In genomic region chr7:55793952-55794603, GRCm38 (mm10) we compare ENCODE assay signal across 8 mouse cellular contexts. TPM values are rescaled to one million over a fixed set of nuclear protein-coding genes. Genes with fewer than 3 reads are reported as not detected.
DNase-seq lines count a peak whose midpoint lies in the region; ATAC-seq lines count a peak whose summit lies in the region.

Tubgcp5 (plus strand) TSS chr7:55794154.

- H3K4me1 ChIP-seq in forebrain, embryonic 14.5 days (ENCODE audit: control insufficient read depth, insufficient read depth, low read length) = peaks cover 9% of the 10 kb centered on the region; the same call in 1 of the 2 replicates
- H3K4me1 ChIP-seq in neural tube, embryonic 15.5 days = peaks cover 17% of the 10 kb centered on the region

- no peaks in the 10 kb centered on the region for H3K27me3 ChIP-seq in forebrain, embryonic 14.5 days (replicated peaks; ENCODE audit: control insufficient read depth, insufficient read depth, low read length)
- no peaks in the 10 kb centered on the region for H3K27me3 ChIP-seq in neural tube, embryonic 15.5 days (replicated peaks)

- H3K27ac ChIP-seq in forebrain, embryonic 14.5 days (ENCODE audit: low read depth, low read length) = peak within 1 kb of the TSS; percentile 75
- H3K27ac ChIP-seq in neural tube, embryonic 15.5 days (replicated peaks) = peak within 1 kb of the TSS; percentile 85

- H3K4me3 ChIP-seq in forebrain, embryonic 14.5 days (ENCODE audit: low read depth, low read length) = peak within 1 kb of the TSS; percentile 64
- peak within 1 kb of the TSS; percentile 78 for H3K4me3 ChIP-seq in neural tube, embryonic 15.5 days (replicated peaks)

- H3K36me3 ChIP-seq in forebrain, embryonic 14.5 days (ENCODE audit: control insufficient read depth, insufficient read depth, low read length) = peaks cover 24% of the 10 kb centered on the region
- peaks cover 21% of the 10 kb centered on the region for H3K36me3 ChIP-seq in neural tube, embryonic 15.5 days

- WGBS in forebrain, embryonic 14.5 days = under 1% methylated on average over 51 of the region's 51 CpGs
- under 1% methylated on average over 51 of the region's 51 CpGs for WGBS in neural tube, embryonic 15.5 days

- peak within 1 kb of the TSS; percentile 73 for H3K9ac ChIP-seq in forebrain, embryonic 14.5 days (ENCODE audit: low read length)
- peak within 1 kb of the TSS; percentile 81 for H3K9ac ChIP-seq in neural tube, embryonic 15.5 days (replicated peaks)

- peak; percentile 99 for ATAC-seq in forebrain, embryonic 14.5 days
- peak; percentile 99 for ATAC-seq in neural tube, embryonic 15.5 days (ENCODE audit: low FRiP score)

- intact Hi-C loops in heart, postnatal 14 days (cut with DNase I) = loop anchor here (2.0 to 10.0 kb wide), 2 partner anchors 49 to 171 kb away; partner anchors contain the start of gene Nipa2

- no peaks in the 10 kb centered on the region for H3K9me3 ChIP-seq in forebrain, embryonic 14.5 days (replicated peaks; ENCODE audit: control insufficient read depth, low read length)
- no peaks in the 10 kb centered on the region for H3K9me3 ChIP-seq in neural tube, embryonic 15.5 days (replicated peaks)

- peak; percentile 97 for DNase-seq in ES-CJ7 (ENCODE audit: low read depth, low spot score)
- peak; percentile 96 for DNase-seq in cerebellum, adult 11 months
- DNase-seq in forebrain, embryonic 14.5 days (ENCODE audit: low spot score) = peak; percentile 99
- peak; percentile 97 for DNase-seq in heart, postnatal 14 days
- peak; percentile 98 for DNase-seq in layer of hippocampus, adult 11-12 months (ENCODE audit: low spot score)
- DNase-seq in lung, adult 18-20 months = peak; percentile 97 to 98
- peak; percentile 98 for DNase-seq in testis, postnatal 14 days (ENCODE audit: low spot score)

- peak within 1 kb of the TSS; percentile 56 for H3K4me2 ChIP-seq in forebrain, embryonic 14.5 days (ENCODE audit: low read length)
- H3K4me2 ChIP-seq in neural tube, embryonic 15.5 days = peak within 1 kb of the TSS; percentile 71

RNA-seq across cellular contexts. Expression of gene Tubgcp5, which starts in this region (rescaled TPM):
- polyA plus RNA-seq in forebrain, embryonic 14.5 days (2014; fragmentation: Nextera tagmentation; extraction: Ambion mirVana) = 31.2 and 32.5 TPM in 2 replicates
- 10 to 100 TPM; 12.1 to 13.4 TPM for total RNA-seq in heart, postnatal 14 days (2021)
- 32.3 and 36.7 TPM in 2 replicates for polyA plus RNA-seq in neural tube, embryonic 15.5 days (2015; fragmentation: Nextera tagmentation; extraction: Ambion mirVana)

Comparison
In these comparisons a context has a peak if more than half of its experiments do, and no peak if none do; other contexts are left out.
1. Peak in every context shown above with its lines: DNase-seq, ATAC-seq, H3K4me3 ChIP-seq and H3K27ac ChIP-seq.